Mouse (Mus musculus) lung, postnatal 0 days (tissue): ENCODE results near the gene Tubb4b. TPM values are rescaled to one million over a fixed set of nuclear protein-coding genes. Genes with fewer than 3 reads are reported as not detected.

Experiments used
- ATAC-seq: fragments of 200-750 bp; cut with Nextera tagmentation; 2 replicates; pipeline ENCODE4 v1.8.0; 2017; ENCODE audit warnings: moderate library complexity
- DNase-seq: peaks from one replicate; pipeline ENCODE4 v3.0.0-alpha.2; 2016; ENCODE audit warnings: low spot score
- H3K27ac ChIP-seq: fragments of 300-500 bp; sonication (generic); 2 replicates; pipeline ENCODE4 v1.5.1; 2014; ENCODE audit warnings: antibody characterized with exemption, mild to moderate bottlenecking, low read length, mixed read lengths
- H3K27me3 ChIP-seq: fragments of 300-500 bp; sonication (generic); replicated peaks from 2 replicates; pipeline ENCODE4 v1.6.1; 2014; ENCODE audit warnings: low read length, mixed read lengths; ENCODE audit not compliant: insufficient read depth
- H3K36me3 ChIP-seq: fragments of 300-500 bp; sonication (generic); 2 replicates; pipeline ENCODE4 v1.6.1; 2014; ENCODE audit warnings: low read length, mixed read lengths; ENCODE audit not compliant: insufficient read depth
- H3K4me1 ChIP-seq: fragments of 300-500 bp; sonication (generic); 2 replicates; pipeline ENCODE4 v1.6.1; 2014; ENCODE audit warnings: antibody characterized with exemption, low read depth, low read length, mixed read lengths; ENCODE audit not compliant: insufficient read depth
- H3K4me2 ChIP-seq: fragments of 300-500 bp; sonication (generic); replicated peaks from 2 replicates; pipeline ENCODE4 v1.6.1; 2014; ENCODE audit warnings: low read depth, mild to moderate bottlenecking, low read length, moderate library complexity, mixed read lengths
- H3K4me3 ChIP-seq: fragments of 300-500 bp; sonication (generic); 2 replicates; pipeline ENCODE4 v1.5.1; 2014; ENCODE audit warnings: low read depth, low read length
- H3K9ac ChIP-seq: fragments of 300-500 bp; sonication (generic); replicated peaks from 2 replicates; pipeline ENCODE4 v1.6.1; 2014; ENCODE audit warnings: low read depth, mild to moderate bottlenecking
- H3K9me3 ChIP-seq: fragments of 300-500 bp; sonication (generic); 2 replicates; pipeline ENCODE4 v1.6.1; 2016; ENCODE audit warnings: low read length, mixed read lengths
- CTCF ChIP-seq: IDR thresholded peaks from 2 replicates; pipeline ENCODE4 v1.5.1; 2016; ENCODE audit warnings: antibody characterized with exemption, mild to moderate bottlenecking
- EP300 ChIP-seq: IDR thresholded peaks from 2 replicates; pipeline ENCODE4 v1.6.1; 2016; ENCODE audit warnings: antibody characterized with exemption, mild to moderate bottlenecking, control low read depth
- WGBS: fragments of 180-500 bp; shearing (Covaris S2); extraction: QIAGEN DNeasy Blood & Tissue Kit; methylation state at CpG from one replicate; pipeline ENCODE4 v1.1.7; 2014; 5-methylcytosine and 5-hydroxymethylcytosine counted together
- polyA plus RNA-seq: library from polyadenylated mRNA; unstranded; fragments of >200 nt; fragmentation: Nextera tagmentation; extraction: Ambion mirVana; gene quantifications from 2 replicates; pipeline ENCODE4 v1.2.1, GENCODE M21; 2015

Tubb4b gene
- polyA plus RNA-seq, 1 experiment from 2014 or later: 344 TPM

GRCm38 (mm10) chr2:25234551-25235220 is 10.2 kb upstream of the Tubb4b start:
- H3K27ac ChIP-seq: no peak overlapping the region
- no peaks in the 10 kb centered on the region; the same call in 1 of the 2 replicates for H3K27me3 ChIP-seq
- DNase-seq: no peak
- no peak overlapping the region for H3K4me3 ChIP-seq
- no peaks in the 10 kb centered on the region for H3K4me1 ChIP-seq
- WGBS: 42% methylated on average over 5 of the region's 5 CpGs
- no peak for ATAC-seq
- H3K9ac ChIP-seq: no peak overlapping the region
- no peaks in the 10 kb centered on the region for H3K36me3 ChIP-seq
- H3K4me2 ChIP-seq: no peak overlapping the region
- no peaks in the 10 kb centered on the region for H3K9me3 ChIP-seq
- TF ChIP-seq CTCF (no peak), EP300 (no peak)

GRCm38 (mm10) chr2:25234050-25234449 is 9.5 kb upstream of the Tubb4b start, which contains the start of gene Slc34a3:
Slc34a3 (minus strand) TSS chr2:25234364.
- Histone ChIP-seq H3K4me1 (no peaks in the 10 kb centered on the region), H3K9ac (no peak within 1 kb of the TSS), H3K4me3 (no peak within 1 kb of the TSS), H3K27ac (no peak within 1 kb of the TSS), H3K36me3 (no peaks in the 10 kb centered on the region), H3K9me3 (no peaks in the 10 kb centered on the region), H3K27me3 (no peaks in the 10 kb centered on the region; the same call in 1 of the 2 replicates), H3K4me2 (no peak within 1 kb of the TSS)
- ATAC-seq (no peak), DNase-seq (no peak)
- 46% methylated on average over 3 of the region's 3 CpGs for WGBS
- TF ChIP-seq CTCF: no peak
- no peak for TF ChIP-seq EP300

- TF ChIP-seq CTCF (no peak), EP300 (no peak)
- DNase-seq: no peak
- no peak overlapping the region for H3K27ac ChIP-seq
- no peaks in the 10 kb centered on the region; the same call in 1 of the 2 replicates for H3K27me3 ChIP-seq
- H3K4me2 ChIP-seq: no peak overlapping the region
- no peaks in the 10 kb centered on the region for H3K4me1 ChIP-seq
- ATAC-seq: no peak
- WGBS: 71% methylated on average over 4 of the region's 4 CpGs
- no peaks in the 10 kb centered on the region for H3K9me3 ChIP-seq
- H3K4me3 ChIP-seq: no peak overlapping the region
- no peak overlapping the region for H3K9ac ChIP-seq
- H3K36me3 ChIP-seq: no peaks in the 10 kb centered on the region
These were observed 8.9 kb upstream of the Tubb4b start for GRCm38 (mm10) chr2:25233421-25233820.

- no peaks in the 10 kb centered on the region for H3K9me3 ChIP-seq
- 54% methylated on average over 12 of the region's 12 CpGs for WGBS
- no peak for TF ChIP-seq CTCF
- TF ChIP-seq EP300: no peak
These were observed 6.5 kb upstream of the Tubb4b start for GRCm38 (mm10) chr2:25231038-25231437.

GRCm38 (mm10) chr2:25230581-25230980 is 6.1 kb upstream of the Tubb4b start:
- no peaks in the 10 kb centered on the region for H3K9me3 ChIP-seq
- H3K27me3 ChIP-seq: no peaks in the 10 kb centered on the region; the same call in 1 of the 2 replicates
- H3K4me2 ChIP-seq: no peak overlapping the region
- no peak for DNase-seq
- TF ChIP-seq EP300: no peak
- TF ChIP-seq CTCF: no peak
- H3K27ac ChIP-seq: no peak overlapping the region
- no peak for ATAC-seq
- WGBS: 84% methylated on average over 7 of the region's 7 CpGs
- no peak overlapping the region for H3K9ac ChIP-seq
- no peaks in the 10 kb centered on the region for H3K36me3 ChIP-seq
- no peak overlapping the region for H3K4me3 ChIP-seq
- H3K4me1 ChIP-seq: peaks cover 4% of the 10 kb centered on the region; the same call in 1 of the 2 replicates

More at GRCm38 (mm10) chr2:25231038-25231437, 6.5 kb upstream of the Tubb4b start:
- Histone ChIP-seq H3K4me3 (no peak overlapping the region), H3K4me1 (no peaks in the 10 kb centered on the region; the same call in 1 of the 2 replicates), H3K36me3 (no peaks in the 10 kb centered on the region), H3K27ac (no peak overlapping the region), H3K9ac (no peak overlapping the region), H3K4me2 (no peak overlapping the region), H3K27me3 (no peaks in the 10 kb centered on the region; the same call in 1 of the 2 replicates)
- DNase-seq: no peak
- ATAC-seq: no peak

- Histone ChIP-seq H3K4me3 (no peak overlapping the region), H3K9me3 (no peaks in the 10 kb centered on the region), H3K27ac (no peak overlapping the region), H3K27me3 (no peaks in the 10 kb centered on the region; the same call in 1 of the 2 replicates), H3K4me2 (no peak overlapping the region), H3K36me3 (no peaks in the 10 kb centered on the region), H3K4me1 (peaks cover 6% of the 10 kb centered on the region; the same call in 1 of the 2 replicates), H3K9ac (no peak overlapping the region)
- ATAC-seq (no peak), DNase-seq (no peak)
- TF ChIP-seq EP300 (no peak), CTCF (no peak)
- WGBS: 81% methylated on average over 5 of the region's 5 CpGs
These were observed 5.1 kb upstream of the Tubb4b start for GRCm38 (mm10) chr2:25229582-25229981.
